Mouse (Mus musculus) layer of hippocampus, adult 11-12 months (tissue): Measurements from ENCODE around the gene Nid2.

ENCODE experiments used
- DNase-seq: peaks from one replicate; pipeline ENCODE4 v3.0.0; 2022; ENCODE audit warnings: low spot score

The Nid2 gene

DNA sequence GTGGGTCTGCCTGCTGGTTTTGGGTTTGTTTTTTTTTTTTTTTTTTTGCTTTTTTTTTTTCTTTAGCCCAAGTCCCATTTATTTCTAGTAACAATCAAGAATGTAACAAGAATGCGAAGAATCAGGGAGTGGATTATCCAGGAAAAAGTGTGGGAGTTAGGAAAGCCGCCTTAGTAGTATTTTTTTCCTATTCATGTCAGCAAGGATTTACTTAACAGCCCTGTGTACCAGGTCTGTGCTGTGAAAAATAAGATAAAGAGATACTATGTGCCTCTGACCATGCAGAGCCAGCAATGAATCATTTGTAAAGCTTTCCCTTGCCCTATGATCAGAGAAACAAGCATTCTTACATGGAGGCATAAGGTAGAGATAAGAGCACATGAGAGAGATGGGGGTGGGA, 4.8 kb upstream of the Nid2 start:
- DNase-seq = no peak

DNA sequence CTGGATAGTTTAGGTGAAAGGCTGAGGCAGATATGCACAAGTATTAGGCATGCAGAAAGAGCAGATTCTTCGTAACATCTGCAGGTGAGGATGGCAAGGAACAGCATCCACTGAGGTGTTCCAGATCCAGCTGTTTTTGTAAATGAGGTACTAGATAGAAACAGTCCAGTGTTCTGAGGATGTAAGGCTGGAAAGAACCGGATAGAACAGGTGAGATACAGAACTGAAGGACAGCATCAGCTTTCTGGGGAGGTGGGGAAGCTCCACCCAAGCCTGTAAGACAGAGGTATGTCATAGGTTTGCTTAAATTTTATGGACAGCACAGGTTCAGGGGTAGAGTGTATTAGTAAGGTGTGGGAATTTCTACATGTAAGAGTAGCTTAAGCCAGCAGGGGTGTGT, 4.3 kb upstream of the Nid2 start:
- DNase-seq = no peak

DNA sequence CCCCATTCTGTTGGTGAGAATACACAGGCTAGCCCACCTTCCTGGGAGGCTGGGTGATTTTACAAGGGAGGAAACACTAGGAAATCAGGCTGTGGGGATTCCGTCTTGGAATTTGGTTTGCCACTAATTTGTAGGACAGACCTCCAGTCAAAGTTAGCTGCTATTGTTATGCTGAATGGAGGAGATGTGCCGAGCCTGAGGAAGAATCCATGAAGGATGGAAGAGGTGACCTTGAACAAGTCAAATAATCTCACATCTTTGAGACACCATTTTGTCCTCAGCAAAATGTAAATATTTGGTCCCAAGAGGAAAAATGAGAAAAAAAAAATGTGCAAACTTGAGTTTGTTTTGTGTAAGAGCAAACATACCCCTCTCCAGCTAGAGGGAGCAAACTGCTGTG, 1.3 kb upstream of the Nid2 start:
- DNase-seq = no peak

DNA sequence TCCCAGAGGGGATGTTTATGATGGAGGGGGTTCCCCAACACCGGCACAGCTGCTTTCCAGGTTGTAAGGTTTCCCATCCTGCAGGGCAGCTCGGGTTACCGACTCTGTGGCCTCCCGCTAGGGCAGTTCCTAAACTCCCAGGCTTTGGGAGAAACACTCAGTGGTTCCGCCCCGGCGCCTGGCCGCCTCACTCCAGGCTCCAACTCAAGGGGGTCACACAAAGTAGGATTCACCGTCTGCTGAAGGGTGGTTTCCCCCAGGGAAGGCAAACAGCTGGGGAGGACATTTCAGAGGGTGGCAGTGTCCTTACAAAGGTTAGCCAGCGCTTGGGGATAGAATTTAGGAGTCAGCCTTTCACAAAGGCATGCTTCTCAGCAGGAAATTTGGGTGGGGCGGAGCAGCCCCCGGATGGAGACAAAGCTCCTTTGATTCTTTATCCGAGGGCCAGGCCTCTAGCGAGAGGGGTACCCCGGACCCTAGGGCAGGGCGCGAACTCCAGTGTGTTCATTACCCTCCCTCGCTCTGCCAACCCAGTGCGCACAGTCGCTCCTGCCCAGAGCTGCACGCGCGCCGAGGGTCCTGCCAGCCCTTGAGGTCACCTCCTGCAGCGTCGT, 547 bp upstream of the Nid2 start:
- no peak for DNase-seq

DNA sequence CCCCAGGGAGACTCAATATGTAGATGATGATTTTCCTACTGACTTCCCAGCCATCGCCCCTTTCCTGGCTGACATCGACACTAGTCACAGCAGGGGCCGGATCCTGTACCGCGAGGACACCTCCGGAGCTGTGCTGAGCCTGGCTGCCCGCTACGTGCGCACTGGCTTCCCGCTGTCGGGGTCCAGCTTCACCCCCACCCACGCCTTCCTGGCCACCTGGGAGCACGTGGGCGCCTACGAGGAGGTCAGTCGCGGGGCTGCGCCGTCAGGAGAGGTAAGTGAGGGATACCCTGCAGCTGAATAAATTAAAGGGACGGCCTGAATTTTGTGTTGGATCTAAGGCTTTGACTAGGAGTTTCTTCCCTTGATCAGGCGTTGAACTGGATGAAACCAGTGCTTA, 1.2 kb downstream of the Nid2 start:
- no peak for DNase-seq

DNA sequence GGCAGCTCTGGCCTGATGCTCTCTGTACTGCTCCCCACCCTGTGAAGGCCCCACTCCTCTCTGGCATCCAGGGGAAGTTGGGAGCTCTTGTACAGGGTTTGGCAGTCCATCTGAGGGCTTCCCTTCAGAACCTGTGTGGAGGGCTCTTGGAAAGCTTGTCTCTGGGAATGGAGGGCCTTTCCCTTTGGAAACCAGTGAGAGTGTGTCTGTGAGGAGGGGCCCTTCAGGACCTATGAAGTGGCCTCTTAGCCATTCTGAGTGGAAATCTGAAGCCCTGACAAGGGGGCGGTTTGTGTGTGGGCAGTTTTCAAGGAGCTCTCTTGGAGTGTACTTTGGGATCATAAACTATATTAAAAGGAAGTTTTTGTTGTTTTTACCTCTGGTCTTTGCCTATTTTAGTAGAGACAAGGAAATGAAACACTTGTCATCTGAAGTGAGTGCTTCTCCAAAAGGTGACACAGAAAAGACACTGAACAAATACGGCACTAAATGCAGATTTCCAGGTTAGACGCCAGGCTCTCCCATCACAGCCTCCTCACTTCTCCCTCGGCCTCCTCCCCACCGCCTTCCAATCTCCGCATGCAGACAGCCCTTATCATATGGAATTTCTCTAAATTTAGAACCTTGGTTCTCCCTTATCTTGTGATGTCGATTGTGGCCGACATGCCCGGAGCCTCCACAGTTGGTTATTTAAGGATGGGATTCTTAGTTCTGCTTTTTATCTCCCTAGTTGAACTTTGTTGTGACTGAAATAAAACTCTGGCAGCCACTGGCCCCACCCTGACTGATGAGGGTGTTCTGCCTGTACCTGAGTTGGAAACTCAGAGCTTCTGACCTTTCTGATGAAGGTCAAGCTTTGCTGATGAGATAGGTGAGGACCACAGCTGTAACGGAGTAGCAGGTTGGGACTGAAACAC, 8.5 kb downstream of the Nid2 start:
- no peak for DNase-seq

DNA sequence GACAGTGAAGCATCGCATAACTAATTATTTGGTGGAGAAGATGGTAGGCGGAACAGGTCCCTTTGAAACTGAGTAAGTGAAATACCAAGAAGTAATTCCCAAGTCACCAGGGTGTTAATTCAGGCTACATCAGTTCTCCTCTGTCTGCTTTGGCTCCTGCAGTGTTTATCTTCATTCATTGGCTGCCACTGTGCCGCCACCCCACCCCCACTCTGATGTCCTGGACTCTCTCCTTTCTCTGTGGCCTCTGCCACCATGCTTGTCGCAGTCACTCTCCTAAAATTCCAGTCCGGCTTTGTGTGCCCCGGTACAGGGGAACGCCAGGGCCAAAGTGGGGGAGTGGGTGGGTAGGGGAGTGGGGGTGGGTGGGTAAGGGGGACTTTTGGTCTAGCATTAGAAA, 9.7 kb downstream of the Nid2 start:
- no peak for DNase-seq

DNA sequence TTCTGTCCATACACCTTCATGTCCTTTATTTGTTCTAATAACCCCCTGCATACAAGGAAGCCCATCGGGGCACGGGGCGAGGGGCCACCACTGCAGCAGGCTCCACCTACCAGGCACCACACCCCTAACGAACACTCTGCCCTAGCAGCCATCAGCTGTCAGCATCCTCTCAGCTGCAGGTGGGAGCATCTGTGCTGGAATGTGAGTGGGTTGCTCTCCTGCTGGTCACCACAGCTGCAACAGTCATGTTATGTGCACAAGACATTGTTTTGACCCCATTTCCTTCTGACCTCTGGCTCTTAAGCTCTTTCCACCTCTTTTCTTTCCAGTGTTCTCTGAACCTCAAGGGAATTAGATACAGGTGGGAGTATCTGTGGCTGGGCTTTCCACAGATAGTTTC, 10.9 kb downstream of the Nid2 start:
- no peak for DNase-seq

DNA sequence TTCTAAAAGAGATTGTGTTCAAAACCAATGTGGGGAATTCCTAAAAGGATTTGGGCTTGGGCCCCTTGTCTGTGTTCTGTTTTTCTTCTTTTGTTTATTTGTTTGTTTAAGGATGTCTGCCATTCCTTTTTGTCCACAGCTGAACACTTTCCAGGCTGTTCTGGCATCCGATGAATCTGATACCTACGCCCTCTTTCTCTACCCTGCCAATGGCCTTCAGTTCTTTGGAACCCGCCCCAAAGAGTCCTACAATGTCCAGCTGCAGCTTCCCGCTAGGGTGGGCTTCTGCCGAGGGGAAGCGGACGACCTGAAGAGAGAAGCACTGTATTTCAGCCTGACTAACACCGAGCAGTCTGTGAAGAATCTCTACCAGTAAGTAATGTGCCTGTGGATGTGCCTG, 12.5 kb downstream of the Nid2 start:
- DNase-seq = no peak

DNA sequence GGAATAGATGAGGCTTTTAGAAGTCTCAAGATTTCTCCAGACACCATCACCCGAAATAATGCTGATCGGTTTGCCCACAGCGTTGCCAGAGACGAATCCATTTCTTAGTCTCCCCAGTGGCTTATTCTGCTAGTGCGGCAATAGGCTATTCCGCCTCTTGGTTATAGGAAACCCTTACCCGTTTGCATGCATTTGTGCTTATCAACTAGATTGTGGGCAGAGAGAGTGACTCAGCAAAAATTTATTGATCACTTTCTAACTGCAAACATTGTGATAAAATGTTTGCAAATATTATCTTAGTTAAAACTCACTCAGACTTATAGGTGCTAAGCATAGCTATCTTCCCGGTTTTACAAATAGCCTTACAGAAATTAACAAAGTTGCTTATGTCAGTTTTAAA, 13.3 kb downstream of the Nid2 start:
- DNase-seq = no peak

DNA sequence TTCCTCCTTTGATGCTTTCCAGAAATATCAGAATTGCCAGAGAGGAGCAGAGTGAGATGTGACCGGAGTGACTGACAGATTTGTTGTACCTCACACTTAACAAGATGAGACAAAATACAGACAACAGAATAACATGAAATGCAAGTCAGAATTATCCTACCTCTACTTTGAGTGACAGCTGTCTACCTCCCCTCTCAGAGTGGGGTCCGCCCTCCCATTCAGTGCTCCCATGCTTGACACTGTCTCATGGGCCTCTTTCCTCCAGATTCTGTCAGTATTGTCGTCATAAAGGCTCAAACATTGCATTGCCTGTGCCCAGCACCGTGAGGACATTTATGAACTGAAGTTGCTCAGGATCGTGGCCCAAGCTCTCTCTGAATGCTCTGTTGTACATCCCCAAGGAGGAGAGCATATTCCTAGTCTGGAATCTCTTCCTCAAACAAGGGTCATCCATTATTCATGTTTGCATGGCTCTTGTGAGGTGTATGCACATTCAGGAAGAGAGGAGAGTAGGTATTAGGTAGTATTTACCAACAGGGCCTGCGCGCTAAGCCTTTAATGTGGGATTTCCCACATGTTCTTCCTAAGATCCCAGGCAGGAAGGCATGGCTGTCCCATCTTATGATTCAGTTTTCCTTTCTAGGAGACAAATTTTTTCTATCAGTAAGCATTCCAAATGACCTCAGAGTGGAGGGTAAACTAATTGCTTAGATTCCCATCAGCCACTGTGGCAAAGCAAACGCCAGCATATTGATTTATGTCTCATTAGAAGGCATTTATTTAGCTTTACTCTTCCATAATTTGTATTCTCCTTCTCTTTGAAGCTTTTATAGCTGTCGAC, 14.7 kb downstream of the Nid2 start:
- DNase-seq = no peak

DNA sequence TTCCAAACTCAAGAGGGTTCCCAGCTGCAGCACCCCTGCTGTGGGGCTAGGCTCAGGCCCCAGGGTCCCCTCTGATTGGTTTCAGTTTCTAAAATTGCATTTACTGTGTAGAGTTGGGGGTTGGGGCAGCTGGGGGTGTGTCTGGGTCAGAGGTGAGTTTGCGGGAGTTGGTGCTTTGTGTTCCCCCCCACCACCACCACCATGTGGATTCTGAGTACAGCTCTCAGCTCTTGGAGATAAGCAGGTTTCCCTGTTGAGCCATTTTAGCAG, 15.2 kb downstream of the Nid2 start:
- no peak for DNase-seq

DNA sequence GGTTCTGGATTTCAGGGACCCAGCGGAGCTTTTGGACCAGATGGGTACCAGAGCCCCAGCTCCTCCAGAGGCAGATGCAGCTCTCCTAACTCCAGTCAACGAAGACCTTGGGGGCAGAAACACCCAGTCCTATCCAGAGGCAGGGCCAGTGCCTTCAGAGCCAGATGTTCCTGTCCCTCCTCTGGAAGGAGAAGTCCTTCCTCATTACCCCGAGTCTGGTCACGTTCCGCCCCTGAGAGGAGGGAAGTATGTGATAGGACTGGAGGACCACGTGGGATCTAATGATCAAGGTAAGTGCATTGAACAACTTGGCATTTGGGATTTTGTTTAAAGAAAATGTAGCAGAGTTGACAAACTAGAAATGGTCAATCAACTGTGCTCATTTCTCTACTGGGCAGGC, 17.6 kb downstream of the Nid2 start:
- no peak for DNase-seq

DNA sequence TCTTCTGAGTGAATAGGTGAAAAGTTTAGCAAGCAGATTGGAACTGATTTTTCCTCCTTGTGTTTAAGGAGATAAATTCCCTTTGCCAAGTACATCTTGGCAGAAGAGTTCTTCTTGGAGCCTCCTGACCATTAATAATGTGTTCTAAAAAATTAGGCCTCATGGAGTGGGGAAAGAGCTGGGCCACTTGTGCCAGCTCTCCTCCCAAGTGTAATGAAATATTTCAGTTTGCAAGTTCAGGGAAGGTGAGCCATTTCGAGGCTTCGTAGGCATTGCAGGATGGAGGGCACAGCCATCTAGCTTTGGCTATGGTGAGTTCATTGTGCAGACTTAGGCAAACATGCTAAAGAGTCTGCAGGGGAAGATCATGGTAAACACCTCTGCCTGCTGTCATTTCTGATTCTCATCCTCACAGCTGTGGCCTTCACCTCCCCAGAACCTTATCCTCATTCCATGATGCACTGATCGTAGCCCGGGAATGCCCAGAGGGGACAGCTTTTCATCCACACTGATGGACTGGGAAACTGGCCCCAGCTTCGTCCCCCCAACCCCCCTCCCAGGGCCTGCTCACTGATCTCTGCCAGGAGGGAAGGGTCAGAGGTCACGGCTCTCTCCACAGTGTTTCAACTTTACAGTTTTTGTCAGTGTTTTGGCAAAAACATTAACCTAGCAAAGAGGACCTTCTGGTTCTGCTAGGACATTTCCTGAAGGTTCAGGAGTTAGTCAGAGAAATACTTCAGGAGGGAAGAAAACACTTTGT, 18.6 kb downstream of the Nid2 start:
- no peak for DNase-seq

DNA sequence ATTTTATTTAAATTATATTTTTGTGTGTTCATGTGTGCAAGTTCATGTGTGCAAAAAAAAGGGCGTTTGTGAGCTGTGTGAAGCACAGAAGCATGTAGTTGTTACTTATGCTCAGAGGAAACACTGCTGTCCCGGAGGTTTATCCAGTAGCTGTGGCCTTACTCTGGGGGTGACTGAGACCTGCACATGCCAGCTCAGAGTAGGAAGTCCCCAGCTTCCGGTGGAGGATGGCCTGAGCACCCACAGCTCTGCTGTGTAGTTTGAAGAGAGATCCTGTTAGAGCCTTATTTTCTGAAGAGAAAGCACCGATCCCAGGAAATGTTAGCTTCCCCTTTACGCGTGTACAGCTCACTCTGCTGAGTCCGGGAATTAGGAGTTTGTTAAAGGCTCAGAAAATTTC, 20.1 kb downstream of the Nid2 start:
- DNase-seq = no peak

DNA sequence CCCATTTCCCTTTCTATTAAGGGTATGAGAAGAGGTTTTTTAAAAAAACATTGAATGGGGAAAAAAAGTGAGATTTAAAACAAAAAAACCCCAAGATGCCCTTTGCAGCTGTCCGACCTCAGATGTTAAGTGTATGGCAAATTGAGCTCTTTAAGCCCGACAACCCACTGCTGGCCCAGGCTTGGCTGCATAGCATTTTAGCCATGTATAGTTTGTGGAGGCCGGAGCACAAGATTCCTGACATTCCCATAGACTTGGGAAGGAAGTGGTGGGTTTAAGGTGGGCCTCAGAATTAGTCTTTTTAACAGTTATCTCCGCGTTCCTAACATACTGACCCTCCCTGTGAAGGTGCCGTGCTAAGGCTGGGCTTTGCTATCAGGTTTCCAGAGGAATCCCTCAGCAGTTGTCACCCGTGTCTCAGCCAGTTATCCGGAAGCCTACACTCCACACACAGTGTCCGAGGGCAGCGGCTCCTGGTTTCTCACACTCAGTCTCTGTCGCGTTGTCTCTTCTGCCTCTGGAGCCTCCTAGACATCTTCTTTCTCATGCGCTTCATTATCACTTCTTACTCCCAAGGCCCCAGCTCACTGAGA, 23.1 kb downstream of the Nid2 start:
- no peak for DNase-seq

DNA sequence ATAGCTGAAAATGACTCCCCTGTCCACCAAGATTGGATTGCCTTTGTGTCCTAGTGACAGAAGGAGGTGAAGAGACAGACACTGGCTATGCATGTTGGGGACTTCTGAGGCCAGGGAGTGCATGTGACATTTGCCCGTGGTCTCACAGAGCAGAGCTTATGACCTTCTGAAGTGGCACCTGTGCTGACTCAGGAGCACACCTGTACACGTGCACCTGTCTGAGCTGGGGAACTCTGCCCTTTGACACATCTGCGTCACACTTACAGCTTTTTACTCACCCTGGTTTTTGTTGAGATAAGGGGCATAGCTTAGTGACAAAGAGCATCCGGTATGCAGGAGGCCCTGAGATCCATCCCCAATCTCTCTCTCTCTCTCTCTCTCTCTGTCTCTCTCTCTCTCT, 24.4 kb downstream of the Nid2 start:
- no peak for DNase-seq

DNA sequence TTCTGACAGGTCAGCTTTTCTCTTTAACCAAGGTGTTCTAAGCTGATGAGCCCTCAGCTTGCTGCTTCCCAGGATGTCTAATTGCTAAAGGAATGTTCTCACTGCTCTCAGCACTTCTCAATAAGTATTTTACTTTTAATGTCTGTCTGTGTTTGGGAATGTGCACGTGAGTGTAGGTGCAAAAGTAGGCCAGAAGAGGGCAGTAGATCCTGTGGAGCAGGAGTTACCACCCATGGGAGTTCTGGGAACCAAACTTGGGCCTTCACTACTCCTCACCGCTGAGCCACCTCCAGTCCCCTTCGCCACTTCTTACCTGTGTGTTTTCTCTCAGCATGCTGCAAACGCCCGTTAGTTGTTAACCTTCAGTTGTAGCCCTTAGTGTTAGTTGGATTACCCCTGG, 25.1 kb downstream of the Nid2 start:
- DNase-seq = no peak

DNA sequence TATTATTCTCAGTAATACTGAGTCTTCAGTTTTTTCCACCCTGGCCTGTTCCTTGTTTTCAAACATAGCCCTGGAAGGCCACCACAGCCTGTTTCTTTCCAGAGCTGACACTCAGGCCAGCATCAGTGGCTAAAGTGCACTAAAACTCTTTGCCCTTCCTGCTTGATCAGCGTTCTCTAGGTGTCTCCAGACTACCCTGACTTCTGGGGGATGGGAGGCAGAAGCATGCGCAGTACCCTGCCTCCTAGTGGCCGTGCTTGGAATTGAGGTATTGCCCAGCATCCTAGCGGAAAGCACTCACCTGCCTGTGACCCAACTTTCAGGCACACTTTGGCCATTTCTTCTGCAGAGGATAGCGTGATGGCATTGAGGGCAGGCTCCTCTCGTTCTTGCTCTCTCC, 25.8 kb downstream of the Nid2 start:
- DNase-seq = peak; percentile 11

DNA sequence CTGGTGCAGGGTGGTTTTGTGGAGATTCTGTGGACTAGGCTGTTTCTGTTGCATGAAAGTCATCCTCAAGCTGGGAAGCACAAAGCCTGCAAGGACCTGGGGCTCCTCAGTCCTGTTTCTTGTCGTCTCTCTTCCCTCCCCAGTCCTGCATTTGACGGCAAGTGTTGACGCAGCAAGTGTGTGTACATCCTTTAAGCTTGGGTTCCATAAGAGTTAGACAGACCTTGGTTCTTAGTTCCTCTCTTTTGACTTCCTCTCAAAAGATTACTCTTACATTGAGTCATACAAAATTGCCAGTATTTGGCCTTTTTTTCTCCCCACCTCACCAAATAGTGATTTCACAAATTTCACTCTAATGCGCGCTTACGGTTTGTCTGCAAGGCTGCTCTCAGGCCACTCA, 26.3 kb downstream of the Nid2 start:
- no peak for DNase-seq

DNA sequence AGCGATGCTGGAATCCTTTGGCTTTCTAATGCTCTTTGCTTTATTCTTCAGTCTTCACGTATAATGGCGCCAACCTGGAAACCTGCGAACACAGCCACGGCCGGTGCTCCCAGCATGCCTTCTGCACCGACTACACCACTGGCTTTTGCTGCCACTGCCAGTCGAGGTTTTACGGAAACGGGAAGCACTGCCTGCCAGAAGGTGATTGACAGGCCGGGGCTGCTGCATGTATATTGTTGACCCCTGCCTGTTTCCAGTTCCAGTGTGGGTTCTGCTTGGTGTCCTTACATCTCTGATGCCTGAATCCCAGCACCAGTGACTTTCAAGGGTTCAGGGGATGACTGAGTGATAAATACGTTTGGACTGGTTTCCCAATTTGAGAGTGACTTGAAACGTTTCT, 26.9 kb downstream of the Nid2 start:
- no peak for DNase-seq
